Mouse (Mus musculus) cerebellum, adult 2 months (tissue): ENCODE results near the gene Gm17657. TPM values are rescaled to one million over a fixed set of nuclear protein-coding genes. Genes with fewer than 3 reads are reported as not detected.

Experiments
- DNase-seq, 2 experiments: peaks; one replicate each; pipeline ENCODE4 v3.0.0; 2021
- H3K27ac ChIP-seq: fragments of 200-500 bp; 2 replicates; pipeline ENCODE4 v1.5.1; 2012; ENCODE audit warnings: low read length, control low read depth, inconsistent platforms; ENCODE audit not compliant: insufficient read depth
- H3K27me3 ChIP-seq: fragments of 200-500 bp; 2 replicates; pipeline ENCODE4 v1.6.1; 2012; ENCODE audit warnings: inconsistent platforms, mild to moderate bottlenecking, low read length, moderate library complexity; ENCODE audit not compliant: control insufficient read depth, insufficient read depth
- H3K4me1 ChIP-seq: fragments of 200-500 bp; 2 replicates; pipeline ENCODE4 v1.6.1; 2011; ENCODE audit warnings: low read length; ENCODE audit not compliant: control insufficient read depth, insufficient read depth
- H3K4me3 ChIP-seq: fragments of 200-500 bp; replicated peaks from 2 replicates; pipeline ENCODE3; 2011; ENCODE audit warnings: mild to moderate bottlenecking, low read depth, low read length, control low read depth; ENCODE audit not compliant: insufficient read depth
- CTCF ChIP-seq: fragments of 200-500 bp; IDR thresholded peaks from 2 replicates; pipeline ENCODE4 v1.5.1; 2011; ENCODE audit warnings: low read depth, mild to moderate bottlenecking, control low read depth, low read length, moderate library complexity, borderline replicate concordance; ENCODE audit not compliant: insufficient read depth
- POLR2A ChIP-seq: fragments of 200-500 bp; IDR thresholded peaks from 2 replicates; pipeline ENCODE4 v1.6.1; 2011; ENCODE audit warnings: low read length, control low read depth, borderline replicate concordance; ENCODE audit not compliant: insufficient read depth
- WGBS: fragments of 180-500 bp; shearing (Covaris S2); methylation state at CpG from one replicate; pipeline ENCODE4 v1.1.7; 2018; 5-methylcytosine and 5-hydroxymethylcytosine counted together
- polyA plus RNA-seq: library from polyadenylated mRNA; depleted of rRNA; stranded (reverse); fragments of >200 nt; gene quantifications from 2 replicates; pipeline ENCODE4 v1.2.3, GENCODE M21; 2012; rRNA removed

Gm17657 gene
- polyA plus RNA-seq, 1 experiment, result not detected

GRCm38 (mm10) chr17:29473466-29473865 lies 76.0 kb downstream of the Gm17657 start:
- no peak for TF ChIP-seq POLR2A
- no peak for TF ChIP-seq CTCF
- no peak for DNase-seq
- H3K27ac ChIP-seq, result no peak overlapping the region
- 96% methylated on average over 10 of the region's 10 CpGs for WGBS
- H3K4me3 ChIP-seq, result no peak overlapping the region
- H3K4me1 ChIP-seq, result no peaks in the 10 kb centered on the region
- H3K27me3 ChIP-seq, result no peaks in the 10 kb centered on the region

Other genes with a start within 250 kb of the Gm17657 start
- 0.75 and 1.0 TPM in 2 replicates for gene Pi16, start 232.0 kb downstream of the Gm17657 start, polyA plus RNA-seq
- gene Mtch1, start 201.7 kb downstream of the Gm17657 start, polyA plus RNA-seq, result 447 and 479 TPM in 2 replicates
- gene Fgd2, start 188.7 kb downstream of the Gm17657 start, polyA plus RNA-seq, result 5.5 and 5.9 TPM in 2 replicates
- 10.5 and 10.9 TPM in 2 replicates for gene Pim1, start 58.9 kb downstream of the Gm17657 start, polyA plus RNA-seq
- gene Tbc1d22b, start 147 bp upstream of the Gm17657 start, polyA plus RNA-seq, result 37.4 and 37.7 TPM in 2 replicates
- gene Tmem217, start 2.7 kb upstream of the Gm17657 start, polyA plus RNA-seq, result 0.76 and 1.2 TPM in 2 replicates
- gene Rnf8, start 65.2 kb upstream of the Gm17657 start, polyA plus RNA-seq, result 66.3 and 72.1 TPM in 2 replicates
- 3.2 and 4.3 TPM in 2 replicates for gene Gm28043, start 65.2 kb upstream of the Gm17657 start, polyA plus RNA-seq
- gene Cmtr1, start 111.0 kb upstream of the Gm17657 start, polyA plus RNA-seq, result 96.5 and 99.1 TPM in 2 replicates
- 25.9 and 26.2 TPM in 2 replicates for gene Ccdc167, start 167.4 kb upstream of the Gm17657 start, polyA plus RNA-seq